In the genomic region with DNA sequence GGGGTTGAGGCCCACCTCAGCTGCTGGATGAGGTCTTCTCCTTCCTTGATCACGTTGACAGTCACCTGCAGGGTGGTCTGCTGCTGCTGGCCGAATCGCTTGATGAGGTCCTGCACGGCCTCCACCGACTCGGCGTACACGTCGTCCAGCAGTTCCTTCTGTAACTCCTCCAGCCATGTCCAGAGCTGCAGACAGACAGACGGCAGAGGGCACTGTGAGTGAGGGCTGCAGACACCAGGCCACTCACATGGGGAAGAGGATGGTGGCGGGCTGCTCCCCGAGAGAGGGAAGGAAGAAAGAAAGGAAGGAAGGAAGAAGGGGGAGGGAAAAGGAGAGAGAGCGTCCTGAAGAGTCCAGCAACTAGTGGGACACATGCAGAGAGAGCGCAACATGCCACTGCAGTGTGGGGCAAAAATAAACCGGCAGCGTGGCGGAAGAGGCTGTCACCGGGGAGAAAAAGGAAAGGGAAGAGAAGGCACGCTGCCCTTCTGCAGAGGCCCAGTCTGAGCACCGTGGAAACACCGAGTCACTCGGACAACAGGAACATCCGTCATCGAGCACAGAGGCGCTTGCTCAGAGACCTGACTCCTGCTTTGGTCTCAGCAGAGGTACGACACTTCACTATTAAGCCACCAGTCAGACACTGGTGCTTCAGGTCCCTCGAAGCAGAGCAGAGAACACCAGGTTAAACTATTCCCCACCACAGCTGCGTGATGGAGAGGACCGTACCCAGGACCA, we compare ENCODE assay signal across 8 mouse cellular contexts.
DNase-seq lines count a peak whose midpoint lies in the region; ATAC-seq and TF ChIP-seq lines count a peak whose summit lies in the region.

No protein-coding gene starts in this region.

- H3K9me3 ChIP-seq in embryonic facial prominence, embryonic 10.5 days: no peaks in the 10 kb centered on the region
- no peaks in the 10 kb centered on the region for H3K9me3 ChIP-seq in hindbrain, postnatal 0 days (ENCODE audit: low read length)

- no peak overlapping the region for H3K27ac ChIP-seq in gastrocnemius, adult 2 months
- H3K27ac ChIP-seq in embryonic facial prominence, embryonic 10.5 days (replicated peaks): peak overlapping the region; percentile 40; the same call in 1 of the 2 replicates
- H3K27ac ChIP-seq in hindbrain, postnatal 0 days: 0 out of 2 replicates have a peak overlapping the region, but pooled peaks have one; percentile 36

- H3K4me1 ChIP-seq in embryonic facial prominence, embryonic 10.5 days: peaks cover 14% of the 10 kb centered on the region
- H3K4me1 ChIP-seq in hindbrain, postnatal 0 days (ENCODE audit: insufficient read depth, low read length): no peaks in the 10 kb centered on the region

- WGBS in embryonic facial prominence, embryonic 10.5 days: 70% methylated on average over 29 of the region's 29 CpGs
- 48% methylated on average over 29 of the region's 29 CpGs for WGBS in hindbrain, postnatal 0 days

- peaks cover 62% of the 10 kb centered on the region for H3K36me3 ChIP-seq in embryonic facial prominence, embryonic 10.5 days (replicated peaks)
- peaks cover 26% of the 10 kb centered on the region for H3K36me3 ChIP-seq in hindbrain, postnatal 0 days (ENCODE audit: insufficient read depth, low read length)

- H3K4me3 ChIP-seq in gastrocnemius, adult 2 months: peak overlapping the region; percentile 26
- H3K4me3 ChIP-seq in embryonic facial prominence, embryonic 10.5 days: no peak overlapping the region
- H3K4me3 ChIP-seq in hindbrain, postnatal 0 days (ENCODE audit: low read length): no peak overlapping the region

- peak overlapping the region; percentile 21; the same call in 1 of the 2 replicates for H3K4me2 ChIP-seq in hindbrain, postnatal 0 days (ENCODE audit: low read depth, low read length)

- TF ChIP-seq CTCF in gastrocnemius, adult 2 months (IDR thresholded peaks at IDR 0.05): no peak
- peak; percentile 36; the same call in 1 of the 2 replicates for TF ChIP-seq CTCF in hindbrain, postnatal 0 days (IDR thresholded peaks at IDR 0.05; ENCODE audit: low read depth)

- no peak overlapping the region for H3K9ac ChIP-seq in hindbrain, postnatal 0 days (replicated peaks; ENCODE audit: low read length)

- DNase-seq in gastrocnemius, adult 2 months: no peak
- no peak for DNase-seq in gastrocnemius, postnatal 14 days
- DNase-seq in embryonic facial prominence, embryonic 10.5 days (ENCODE audit: low spot score): no peak
- no peak for DNase-seq in hindbrain, postnatal 0 days (ENCODE audit: low spot score)
- DNase-seq in lung, postnatal 14 days: peak; percentile 15
- DNase-seq in cerebellum, adult 9-10 months: no peak
- no peak for DNase-seq in adrenal gland, adult 2 months
- no peak for DNase-seq in MN1 (ENCODE audit: low spot score)

- ATAC-seq in hindbrain, postnatal 0 days: no peak

- no peaks in the 10 kb centered on the region for H3K27me3 ChIP-seq in embryonic facial prominence, embryonic 10.5 days (replicated peaks; ENCODE audit: low read depth, poor library complexity, severe bottlenecking)
- H3K27me3 ChIP-seq in hindbrain, postnatal 0 days (ENCODE audit: insufficient read depth, low read length): no peaks in the 10 kb centered on the region

- intact Hi-C loops in gastrocnemius, adult 2 months (cut with DNase I): loop anchor here (10.0 kb wide), 1 partner anchor 201 kb away; no protein-coding TSS in a partner anchor
- intact Hi-C loops in gastrocnemius, postnatal 14 days (cut with DNase I; ENCODE audit: low total_unique reads): loop anchor here (10.0 kb wide), 1 partner anchor 101 kb away; no protein-coding TSS in a partner anchor
